Mouse (Mus musculus) megakaryocyte, embryonic 14.5 days (primary cell): ENCODE data around the gene Nhp2.

Experiments
- FLI1 ChIP-seq: IDR thresholded peaks from 2 replicates; pipeline ENCODE4 v1.6.1; 2012; ENCODE audit warnings: low read length, inconsistent platforms, mixed read lengths
- GATA1 ChIP-seq: IDR thresholded peaks from 3 replicates; pipeline ENCODE4 v1.6.1; 2012; ENCODE audit warnings: mixed read lengths, low read length, inconsistent platforms, borderline replicate concordance

DNA sequence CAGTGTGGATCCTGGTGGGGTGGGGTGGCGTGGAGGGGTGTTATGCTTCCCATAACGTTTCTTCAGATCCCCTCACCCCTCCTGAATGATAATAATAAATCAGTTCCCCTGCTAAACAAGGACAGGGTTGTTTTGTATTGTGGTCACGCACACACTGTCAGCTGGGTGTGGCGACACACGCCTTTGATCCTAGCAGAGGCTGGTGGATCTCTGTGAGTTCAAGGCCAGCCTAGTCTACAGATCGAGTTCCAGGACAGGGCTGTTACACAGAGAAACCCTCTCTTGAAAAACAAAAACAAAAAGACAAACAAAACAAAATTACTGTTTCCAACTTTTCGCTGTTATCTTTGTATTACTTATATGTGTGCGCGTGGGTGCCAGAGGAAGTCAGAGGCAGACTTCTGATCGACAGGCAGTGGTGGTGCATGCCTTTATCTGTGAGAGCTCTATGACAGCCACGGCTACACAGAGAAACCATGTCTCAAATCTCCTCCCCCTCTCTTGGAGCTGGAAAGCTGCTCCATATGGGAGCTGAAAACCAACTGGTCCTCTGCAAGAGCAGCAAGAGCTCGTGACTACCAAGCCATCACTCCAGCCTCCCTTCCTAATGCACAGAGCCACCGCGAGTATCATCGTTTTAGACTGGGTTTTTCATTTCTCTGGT is 10.2 kb downstream of the Nhp2 start:
- TF ChIP-seq GATA1 (no peak), FLI1 (no peak)
